Mouse (Mus musculus) liver, embryonic 15.5 days (tissue): Measurements from ENCODE around the gene Rbm42. TPM values are rescaled to one million over a fixed set of nuclear protein-coding genes. Genes with fewer than 3 reads are reported as not detected.

Experiments used
- polyA plus RNA-seq: library from polyadenylated mRNA; unstranded; fragments of >200 nt; fragmentation: Nextera tagmentation; extraction: Ambion mirVana; gene quantifications from 2 replicates; pipeline ENCODE4 v1.2.1, GENCODE M21; 2015

Rbm42 gene
- polyA plus RNA-seq, 1 experiment from 2014 or later: 49.4 TPM

Other genes starting within 250 kb of the Rbm42 start
- gene Tyrobp, start 236.6 kb downstream of the Rbm42 start, polyA plus RNA-seq: 146 and 160 TPM in 2 replicates
- 6.7 and 7.0 TPM in 2 replicates for gene Hcst, start 230.5 kb downstream of the Rbm42 start, polyA plus RNA-seq
- gene Nfkbid, start 228.6 kb downstream of the Rbm42 start, polyA plus RNA-seq: 1.6 and 1.8 TPM in 2 replicates
- gene Aplp1, start 204.8 kb downstream of the Rbm42 start, polyA plus RNA-seq: 5.3 and 6.2 TPM in 2 replicates
- gene Kirrel2, start 192.6 kb downstream of the Rbm42 start, polyA plus RNA-seq: 0.03 and 0.37 TPM in 2 replicates
- 0.10 TPM in 1 of 2 replicates, not detected in the other for gene Nphs1, start 192.0 kb downstream of the Rbm42 start, polyA plus RNA-seq
- gene Prodh2, start 156.7 kb downstream of the Rbm42 start, polyA plus RNA-seq: 57.8 and 78.4 TPM in 2 replicates
- 2.6 and 3.0 TPM in 2 replicates for gene Arhgap33, start 115.3 kb downstream of the Rbm42 start, polyA plus RNA-seq
- 4.9 and 5.3 TPM in 2 replicates for gene Hspb6, start 98.1 kb downstream of the Rbm42 start, polyA plus RNA-seq
- gene Proser3, start 98.0 kb downstream of the Rbm42 start, polyA plus RNA-seq: 2.0 and 2.7 TPM in 2 replicates
- gene Lin37, start 90.5 kb downstream of the Rbm42 start, polyA plus RNA-seq: 23.4 and 26.1 TPM in 2 replicates
- gene U2af1l4, start 87.0 kb downstream of the Rbm42 start, polyA plus RNA-seq: 32.4 and 35.4 TPM in 2 replicates
- gene Gm49396, start 87.0 kb downstream of the Rbm42 start, polyA plus RNA-seq: 3.4 and 4.1 TPM in 2 replicates
- gene Psenen, start 86.7 kb downstream of the Rbm42 start, polyA plus RNA-seq: 60.6 and 65.5 TPM in 2 replicates
- gene Igflr1, start 84.9 kb downstream of the Rbm42 start, polyA plus RNA-seq: 2.3 and 2.8 TPM in 2 replicates
- gene Kmt2b, start 61.6 kb downstream of the Rbm42 start, polyA plus RNA-seq: 2.4 and 2.9 TPM in 2 replicates
- gene Zbtb32, start 51.4 kb downstream of the Rbm42 start, polyA plus RNA-seq: 0.17 and 0.22 TPM in 2 replicates
- gene Upk1a, start 37.5 kb downstream of the Rbm42 start, polyA plus RNA-seq: 0.06 TPM in 1 of 2 replicates, not detected in the other
- gene Cox6b1, start 24.2 kb downstream of the Rbm42 start, polyA plus RNA-seq: 514 and 565 TPM in 2 replicates
- gene Etv2, start 14.5 kb downstream of the Rbm42 start, polyA plus RNA-seq: not detected in 2 replicates
- 31.5 and 36.9 TPM in 2 replicates for gene Haus5, start 14.7 kb upstream of the Rbm42 start, polyA plus RNA-seq
- not detected in 2 replicates for gene Pmis2, start 21.3 kb upstream of the Rbm42 start, polyA plus RNA-seq
- 0.48 and 0.99 TPM in 2 replicates for gene 2200002J24Rik, start 48.6 kb upstream of the Rbm42 start, polyA plus RNA-seq
- 1.7 and 2.9 TPM in 2 replicates for gene Atp4a, start 61.9 kb upstream of the Rbm42 start, polyA plus RNA-seq
- 97.4 and 105 TPM in 2 replicates for gene Tmem147, start 79.2 kb upstream of the Rbm42 start, polyA plus RNA-seq
- gene Gapdhs, start 93.4 kb upstream of the Rbm42 start, polyA plus RNA-seq: not detected in 2 replicates
- 0.12 and 0.61 TPM in 2 replicates for gene Sbsn, start 101.2 kb upstream of the Rbm42 start, polyA plus RNA-seq
- gene Dmkn, start 113.4 kb upstream of the Rbm42 start, polyA plus RNA-seq: 0.32 and 0.99 TPM in 2 replicates
- gene Krtdap, start 137.6 kb upstream of the Rbm42 start, polyA plus RNA-seq: 0.21 and 2.5 TPM in 2 replicates
- 0.94 and 1.2 TPM in 2 replicates for gene Ffar2, start 173.5 kb upstream of the Rbm42 start, polyA plus RNA-seq
- gene Ffar3, start 205.9 kb upstream of the Rbm42 start, polyA plus RNA-seq: not detected in 2 replicates
- gene Ffar1, start 211.2 kb upstream of the Rbm42 start, polyA plus RNA-seq: not detected in 2 replicates
- gene Cd22, start 230.0 kb upstream of the Rbm42 start, polyA plus RNA-seq: 0.81 and 0.86 TPM in 2 replicates